Mouse (Mus musculus): Measurements from ENCODE around the gene B4galt7.

Gene B4galt7

GRCm38 (mm10) chr13:55600657-55601056 lies 961 bp downstream of the B4galt7 start:
- peak; percentile 33 to 38 for DNase-seq

- peak; percentile 92 for DNase-seq
Measured at GRCm38 (mm10) chr13:55601611-55602010, 1.9 kb downstream of the B4galt7 start.

- DNase-seq, result no peak
Measured at GRCm38 (mm10) chr13:55604606-55605005, 4.9 kb downstream of the B4galt7 start.

- DNase-seq, result no peak
Measured at GRCm38 (mm10) chr13:55606899-55607623, 7.4 kb downstream of the B4galt7 start.

- DNase-seq, result no peak
Measured at GRCm38 (mm10) chr13:55607624-55608006, 7.9 kb downstream of the B4galt7 start.

- no peak for DNase-seq
Measured at GRCm38 (mm10) chr13:55611996-55612395, 12.3 kb downstream of the B4galt7 start.

- DNase-seq, result no peak
Measured at GRCm38 (mm10) chr13:55613471-55613870, 13.8 kb downstream of the B4galt7 start.

- no peak for DNase-seq
Measured at GRCm38 (mm10) chr13:55619328-55619727, 19.6 kb downstream of the B4galt7 start.

- DNase-seq, result no peak
Measured at GRCm38 (mm10) chr13:55620275-55620674, 20.6 kb downstream of the B4galt7 start.

GRCm38 (mm10) chr13:55622156-55622648 lies 22.5 kb downstream of the B4galt7 start:
- peak; percentile 31 to 38 for DNase-seq

GRCm38 (mm10) chr13:55622649-55623541 lies 23.2 kb downstream of the B4galt7 start, which contains the start of gene Caml:
Caml (plus strand) TSS chr13:55623005.
- peak; percentile 88 to 90 for DNase-seq

GRCm38 (mm10) chr13:55634639-55635127 lies 35.0 kb downstream of the B4galt7 start, which contains the start of gene Ddx46:
Ddx46 (plus strand) TSS chr13:55635027.
- DNase-seq, result peak; percentile 95 to 96

- no peak for DNase-seq
Measured at GRCm38 (mm10) chr13:55635146-55635571, 35.5 kb downstream of the B4galt7 start.

- no peak for DNase-seq
Measured at GRCm38 (mm10) chr13:55636185-55636983, 36.7 kb downstream of the B4galt7 start.

GRCm38 (mm10) chr13:55640480-55640879 lies 40.8 kb downstream of the B4galt7 start:
- peak; percentile 92 to 94 for DNase-seq

GRCm38 (mm10) chr13:55644525-55644924 lies 44.8 kb downstream of the B4galt7 start:
- peak; percentile 60 to 69 for DNase-seq

GRCm38 (mm10) chr13:55650098-55650497 lies 50.4 kb downstream of the B4galt7 start:
- DNase-seq, result no peak

GRCm38 (mm10) chr13:55650980-55651379 lies 51.3 kb downstream of the B4galt7 start:
- no peak for DNase-seq

All from B cell, adult 2 months (primary cell).